In the genomic region with DNA sequence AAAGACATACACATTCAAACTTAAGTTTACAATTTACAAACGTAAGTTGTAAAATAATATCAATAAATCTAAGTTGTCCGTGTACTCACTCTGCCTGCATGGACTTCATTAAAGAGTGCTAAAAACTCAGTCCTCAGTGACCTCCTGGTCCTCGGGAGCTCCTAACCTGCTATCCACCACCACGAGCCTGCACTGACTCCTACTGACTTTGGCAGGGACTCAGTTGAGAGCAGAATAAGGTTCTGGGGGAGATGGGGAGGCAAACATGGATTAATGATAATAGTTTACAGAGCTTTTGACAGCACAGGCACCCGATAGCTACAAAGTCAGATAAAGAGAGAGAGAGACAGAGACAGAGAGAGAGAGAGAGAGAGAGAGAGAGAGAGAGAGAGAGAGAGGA, we compare ENCODE assay signal across 27 mouse cellular contexts. TPM values are rescaled to one million over a fixed set of nuclear protein-coding genes. Genes with fewer than 3 reads are reported as not detected.
"Had no signal": no experiment of that assay in that cellular context is flagged by ENCODE, and none has a peak within 500 bp of the region (broad histone marks: within the 10 kb centered on the region; RNA-seq: fewer than 3 reads in every experiment).

No protein-coding gene starts in this region.

- DNase-seq: cerebellum, adult 8-10 months; cerebellum, adult 9-10 months; cerebellum, adult 9-11 months; cerebellum, postnatal 10 days; cerebellum, postnatal 14 days; cerebellum, postnatal 25 days; cerebellum, postnatal 36 days; embryo, embryonic 11 days; forebrain, postnatal 0 days; gastrocnemius, adult 2 months; gastrocnemius, postnatal 10 days; gastrocnemius, postnatal 14 days; gastrocnemius, postnatal 25 days; gastrocnemius, postnatal 36 days; heart, adult 18-20 months; heart, adult 2 months had no signal

- H3K36me3 ChIP-seq: embryonic facial prominence, embryonic 12.5 days; embryonic facial prominence, embryonic 13.5 days; embryonic facial prominence, embryonic 15.5 days; forebrain, embryonic 12.5 days; forebrain, embryonic 15.5 days had no signal

- H3K4me1 ChIP-seq: embryonic facial prominence, embryonic 10.5 days; embryonic facial prominence, embryonic 12.5 days; embryonic facial prominence, embryonic 13.5 days; embryonic facial prominence, embryonic 15.5 days; forebrain, embryonic 10.5 days; forebrain, embryonic 12.5 days; forebrain, embryonic 13.5 days; forebrain, embryonic 15.5 days had no signal

- H3K4me3 ChIP-seq: embryonic facial prominence, embryonic 10.5 days; embryonic facial prominence, embryonic 12.5 days; embryonic facial prominence, embryonic 13.5 days; embryonic facial prominence, embryonic 15.5 days; erythroblast, embryonic 14.5 days; forebrain, embryonic 10.5 days; forebrain, embryonic 12.5 days; forebrain, embryonic 13.5 days; forebrain, embryonic 15.5 days; gastrocnemius, adult 2 months; heart, adult 2 months had no signal

- ATAC-seq: forebrain, embryonic 13.5 days; forebrain, embryonic 14.5 days; forebrain, embryonic 15.5 days; forebrain, embryonic 16.5 days; forebrain, postnatal 0 days had no signal

- H3K4me2 ChIP-seq: embryonic facial prominence, embryonic 12.5 days; embryonic facial prominence, embryonic 13.5 days; embryonic facial prominence, embryonic 15.5 days; forebrain, embryonic 12.5 days; forebrain, embryonic 13.5 days; forebrain, embryonic 15.5 days had no signal

- H3K9ac ChIP-seq: embryonic facial prominence, embryonic 12.5 days; embryonic facial prominence, embryonic 13.5 days; embryonic facial prominence, embryonic 15.5 days; forebrain, embryonic 12.5 days; forebrain, embryonic 13.5 days; forebrain, embryonic 15.5 days; forebrain, postnatal 0 days had no signal

- H3K27me3 ChIP-seq: embryonic facial prominence, embryonic 12.5 days; embryonic facial prominence, embryonic 13.5 days; embryonic facial prominence, embryonic 15.5 days; forebrain, embryonic 12.5 days; forebrain, embryonic 13.5 days; forebrain, embryonic 15.5 days had no signal

- H3K9me3 ChIP-seq: embryonic facial prominence, embryonic 10.5 days; embryonic facial prominence, embryonic 12.5 days; embryonic facial prominence, embryonic 13.5 days; embryonic facial prominence, embryonic 15.5 days; forebrain, embryonic 10.5 days; forebrain, embryonic 12.5 days; forebrain, embryonic 13.5 days; forebrain, embryonic 15.5 days had no signal

- H3K27ac ChIP-seq: embryonic facial prominence, embryonic 10.5 days; embryonic facial prominence, embryonic 12.5 days; embryonic facial prominence, embryonic 13.5 days; embryonic facial prominence, embryonic 15.5 days; forebrain, embryonic 10.5 days; forebrain, embryonic 12.5 days; forebrain, embryonic 13.5 days; forebrain, embryonic 15.5 days; gastrocnemius, adult 2 months; heart, adult 2 months had no signal

RNA-seq across cellular contexts. Expression of gene Gpr137b, which starts 16.6 kb away (rescaled TPM):
- polyA plus RNA-seq: erythroblast, embryonic 14.5 days had no signal
